Mouse (Mus musculus): Measurements from ENCODE around the gene D930048N14Rik. TPM values are rescaled to one million over a fixed set of nuclear protein-coding genes. Genes with fewer than 3 reads are reported as not detected.

The D930048N14Rik gene
- polyA plus RNA-seq (2012; rRNA removed; ENCODE audit: low replicate concordance) = 14.2 and 16.8 TPM in 2 replicates

DNA sequence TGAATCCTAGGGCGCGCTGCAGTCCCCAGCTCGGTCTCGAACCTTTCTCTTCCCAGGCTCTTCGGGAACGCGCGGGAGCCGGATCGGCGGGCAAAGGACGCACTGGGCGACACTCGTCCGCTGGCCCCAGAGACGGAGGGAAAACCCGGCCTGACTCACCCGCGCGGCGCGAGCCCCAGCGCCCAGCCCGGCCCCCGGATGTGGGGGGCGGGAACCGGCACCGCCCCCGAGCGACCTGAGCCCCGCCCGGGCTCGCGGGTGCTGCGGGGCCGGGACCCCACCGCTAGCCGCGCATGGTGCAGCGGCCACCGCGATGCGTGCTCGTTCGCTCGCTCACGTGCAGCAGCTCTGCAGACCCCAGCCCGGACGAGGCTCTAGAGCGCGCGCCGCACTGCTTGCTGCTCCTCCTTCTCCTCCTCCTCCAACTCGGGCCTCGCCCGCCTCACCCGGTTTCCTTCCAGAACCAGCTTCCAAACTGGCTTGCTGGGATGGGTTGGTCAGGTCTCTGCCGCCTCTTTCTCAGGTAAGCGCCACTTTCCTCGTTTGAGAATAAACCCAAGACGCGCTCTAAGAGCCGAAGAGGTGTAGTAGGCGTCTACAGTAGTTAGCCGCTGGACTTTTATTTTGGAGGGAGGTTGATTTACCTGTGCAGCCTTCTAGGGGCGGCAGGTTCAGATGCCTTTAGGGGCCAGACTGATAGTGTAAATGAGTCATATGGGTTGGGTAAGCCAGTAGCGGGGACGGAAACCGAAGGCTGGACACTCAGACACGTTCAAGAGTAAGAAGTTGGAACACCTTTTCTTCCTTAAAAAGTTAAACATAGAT is at the start of gene D930048N14Rik, which contains the start of gene N4bp3:
Gene D930048N14Rik (plus strand): TSS at position 264 of the 825 bp plus-strand sequence.
Gene N4bp3 (minus strand): TSS at position 152 of the 825 bp plus-strand sequence.

GRCm38 (mm10) chr11:51606447-51607095 is 44.2 kb upstream of the D930048N14Rik start, which contains the start of gene Hnrnpab:
Gene Hnrnpab, minus strand, starts transcription at chr11:51606847.

DNA sequence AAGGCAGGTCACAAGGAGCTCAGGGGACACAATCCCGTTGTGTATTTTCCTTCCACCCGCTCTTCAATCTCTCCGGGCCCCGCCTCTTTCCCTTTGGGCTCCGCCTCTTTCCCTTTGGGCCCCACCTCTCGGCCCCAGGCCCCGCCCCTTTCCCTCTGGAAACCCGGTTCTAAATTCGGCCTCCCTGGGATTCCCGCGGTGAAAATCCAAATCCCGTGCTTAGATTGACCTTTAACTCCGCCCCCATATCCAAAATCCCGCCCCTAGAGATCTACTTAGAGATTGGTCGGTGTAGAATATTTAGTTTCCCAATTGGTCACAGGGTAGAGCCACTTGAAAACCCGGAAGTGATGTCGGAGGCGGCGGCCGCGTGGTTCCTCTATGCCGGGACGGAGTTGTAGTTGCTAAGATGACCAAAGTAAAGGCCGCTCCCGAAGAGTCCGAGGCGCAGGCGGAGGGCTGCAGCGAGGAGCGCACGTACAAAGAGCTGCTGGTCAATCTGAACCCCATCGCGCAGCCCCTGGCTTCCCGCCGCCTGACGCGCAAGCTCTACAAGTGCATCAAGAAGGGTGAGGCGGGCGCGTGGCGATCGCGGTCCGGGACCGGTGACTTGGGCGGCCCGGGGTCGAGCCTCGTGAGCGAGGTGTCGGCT is 31.2 kb upstream of the D930048N14Rik start, which contains the start of gene Nhp2:
Gene Nhp2 (plus strand): TSS at position 327 of the 652 bp plus-strand sequence.

DNA sequence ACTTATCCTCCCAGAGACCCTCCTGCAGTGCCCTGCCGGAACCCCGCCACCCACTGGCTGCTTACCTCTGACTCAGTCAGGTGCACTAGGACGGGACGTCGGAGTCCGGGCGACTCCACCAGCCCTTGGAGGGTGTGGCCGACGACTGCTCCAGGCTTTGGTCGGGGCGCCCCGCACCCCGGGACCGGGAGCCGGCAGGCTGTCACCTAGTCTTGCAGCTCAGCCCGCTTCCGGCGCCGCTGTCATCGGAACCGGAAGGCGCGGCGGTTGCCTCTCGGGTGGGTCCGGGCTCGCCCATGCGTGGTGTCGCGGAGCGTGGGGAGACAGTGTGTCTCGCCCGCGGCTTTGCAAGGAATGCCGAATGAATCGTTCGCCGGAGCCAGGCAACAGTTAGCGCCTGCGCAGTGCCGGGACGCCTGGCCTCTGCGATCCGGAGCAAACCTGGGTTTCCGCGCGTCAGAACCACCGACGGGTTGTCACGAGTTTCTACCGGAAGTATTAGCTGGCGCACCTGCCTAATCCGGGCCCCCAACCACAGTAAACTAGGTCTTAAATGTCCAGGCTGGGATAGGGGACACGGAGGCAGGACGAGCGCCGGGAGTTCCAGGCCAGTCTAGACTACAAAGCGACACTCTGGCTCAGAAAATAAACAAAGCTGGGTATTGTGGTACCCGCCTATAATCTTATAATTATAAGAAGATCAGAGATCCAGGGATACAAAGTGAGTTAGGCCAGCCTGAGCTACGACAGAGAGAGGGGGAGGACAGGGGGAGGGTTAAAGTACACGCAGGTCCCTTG is 15.0 kb upstream of the D930048N14Rik start, which contains the start of gene Rmnd5b:
Gene Rmnd5b (minus strand): TSS at position 372 of the 798 bp plus-strand sequence.

DNA sequence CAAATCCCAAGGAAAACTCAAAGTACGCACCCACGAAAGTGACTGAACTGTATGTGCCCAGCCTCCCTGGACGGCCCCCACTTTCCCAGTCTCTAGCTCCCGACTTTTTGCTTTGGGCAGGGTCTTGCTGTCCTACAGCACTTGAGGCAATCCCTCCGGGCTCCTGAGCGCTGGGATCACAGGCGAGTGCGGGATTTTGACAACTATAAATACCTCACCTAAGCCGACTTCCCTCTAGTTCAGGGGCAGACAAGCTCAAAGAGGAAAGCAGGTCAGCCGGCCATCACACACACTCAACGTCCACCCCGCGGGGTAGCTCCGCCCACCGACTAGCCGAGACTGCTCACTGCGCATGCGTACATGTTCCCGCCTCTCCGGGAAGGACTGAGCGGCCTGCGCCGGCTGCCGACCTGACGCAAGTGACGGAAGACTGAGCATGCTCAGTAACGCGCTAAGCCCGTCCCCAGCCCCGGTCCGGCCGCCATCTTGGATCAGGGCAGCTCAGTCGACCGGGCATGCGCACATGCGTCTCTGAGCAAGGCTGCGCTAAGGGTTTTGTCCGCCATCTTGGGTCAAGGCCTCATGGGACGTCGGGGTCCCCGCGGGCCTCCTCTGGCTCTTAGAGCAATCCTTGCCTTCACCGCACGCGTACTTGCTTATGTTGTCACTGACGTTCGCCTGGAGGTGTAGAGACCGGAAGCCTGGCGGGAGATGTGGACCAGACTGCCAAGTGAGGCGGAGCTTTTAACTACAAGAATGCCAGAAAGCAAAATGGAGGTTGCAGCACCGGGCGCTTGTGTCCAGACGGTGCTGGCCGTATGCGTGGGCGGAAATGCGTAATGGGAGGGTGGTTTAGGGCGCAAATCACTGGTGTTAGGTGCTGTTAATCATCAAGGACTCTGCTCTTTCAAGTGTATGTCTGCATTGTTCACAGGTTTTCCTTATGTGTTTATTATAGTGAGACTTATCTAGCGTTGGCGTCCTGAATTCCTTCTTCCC is 37.9 kb downstream of the D930048N14Rik start, which contains the start of gene 0610009B22Rik:
Gene 0610009B22Rik (minus strand): TSS at position 545 of the 999 bp plus-strand sequence.

Other genes with a start within 250 kb of the D930048N14Rik start
- gene Phykpl, start 66.2 kb upstream of the D930048N14Rik start, polyA plus RNA-seq (2012; rRNA removed; ENCODE audit: low replicate concordance) = 26.8 and 30.8 TPM in 2 replicates
- 67.6 and 270 TPM in 2 replicates for gene Hnrnpab, start 44.1 kb upstream of the D930048N14Rik start, polyA plus RNA-seq (2012; rRNA removed; ENCODE audit: low replicate concordance)
- 48.2 and 92.9 TPM in 2 replicates for gene Nhp2, start 31.2 kb upstream of the D930048N14Rik start, polyA plus RNA-seq (2012; rRNA removed; ENCODE audit: low replicate concordance)
- gene Rmnd5b, start 15.1 kb upstream of the D930048N14Rik start, polyA plus RNA-seq (2012; rRNA removed; ENCODE audit: low replicate concordance) = 52.2 and 111 TPM in 2 replicates
- 21.2 and 22.9 TPM in 2 replicates for gene N4bp3, start 112 bp upstream of the D930048N14Rik start, polyA plus RNA-seq (2012; rRNA removed; ENCODE audit: low replicate concordance)
- 19.7 and 32.1 TPM in 2 replicates for gene 0610009B22Rik, start 37.9 kb downstream of the D930048N14Rik start, polyA plus RNA-seq (2012; rRNA removed; ENCODE audit: low replicate concordance)
- gene Sec24a, start 112.7 kb downstream of the D930048N14Rik start, polyA plus RNA-seq (2012; rRNA removed; ENCODE audit: low replicate concordance) = 18.3 and 19.8 TPM in 2 replicates
- gene Sar1b, start 112.7 kb downstream of the D930048N14Rik start, polyA plus RNA-seq (2012; rRNA removed; ENCODE audit: low replicate concordance) = 25.9 and 37.9 TPM in 2 replicates
- gene Jade2, start 206.7 kb downstream of the D930048N14Rik start, polyA plus RNA-seq (2012; rRNA removed; ENCODE audit: low replicate concordance) = 10.1 and 10.4 TPM in 2 replicates